Mouse (Mus musculus) testis, adult 2 months (tissue): ENCODE data around the gene Larp4. TPM values are rescaled to one million over a fixed set of nuclear protein-coding genes. Genes with fewer than 3 reads are reported as not detected.

Experiments used
- H3K27ac ChIP-seq: fragments of 200-500 bp; 2 replicates; pipeline ENCODE4 v1.5.1; 2012; ENCODE audit warnings: low read depth, low read length; ENCODE audit not compliant: control insufficient read depth, insufficient read depth
- H3K27me3 ChIP-seq: fragments of 200-500 bp; 2 replicates; pipeline ENCODE4 v1.6.1; 2012; ENCODE audit warnings: mild to moderate bottlenecking, low read length, moderate library complexity; ENCODE audit not compliant: control insufficient read depth, insufficient read depth
- H3K36me3 ChIP-seq: fragments of 200-500 bp; 2 replicates; pipeline ENCODE4 v1.6.1; 2012; ENCODE audit warnings: mild to moderate bottlenecking, low read length; ENCODE audit not compliant: control insufficient read depth, insufficient read depth
- H3K4me1 ChIP-seq: fragments of 200-500 bp; 2 replicates; pipeline ENCODE4 v1.6.1; 2012; ENCODE audit warnings: low read length; ENCODE audit not compliant: control insufficient read depth, insufficient read depth
- H3K4me3 ChIP-seq: fragments of 200-500 bp; 2 replicates; pipeline ENCODE4 v1.5.1; 2012; ENCODE audit warnings: low read depth, mild to moderate bottlenecking, low read length, moderate library complexity, mixed read lengths; ENCODE audit not compliant: control insufficient read depth
- CTCF ChIP-seq: fragments of 200-500 bp; IDR thresholded peaks from 2 replicates; pipeline ENCODE4 v1.5.1; 2012; ENCODE audit warnings: low read depth, mild to moderate bottlenecking, inconsistent platforms, low read length, moderate library complexity; ENCODE audit not compliant: control insufficient read depth, insufficient read depth, insufficient replicate concordance
- POLR2A ChIP-seq: fragments of 200-500 bp; IDR thresholded peaks from 2 replicates; pipeline ENCODE4 v1.6.1; 2012; ENCODE audit warnings: low read depth, mild to moderate bottlenecking, inconsistent platforms, low read length, moderate library complexity; ENCODE audit not compliant: control insufficient read depth
- polyA plus RNA-seq: library from polyadenylated mRNA; depleted of rRNA; stranded (reverse); fragments of >200 nt; gene quantifications from 2 replicates; pipeline ENCODE4 v1.2.3, GENCODE M21; 2012

The Larp4 gene
- polyA plus RNA-seq, 1 experiment, result 37.9 TPM

DNA sequence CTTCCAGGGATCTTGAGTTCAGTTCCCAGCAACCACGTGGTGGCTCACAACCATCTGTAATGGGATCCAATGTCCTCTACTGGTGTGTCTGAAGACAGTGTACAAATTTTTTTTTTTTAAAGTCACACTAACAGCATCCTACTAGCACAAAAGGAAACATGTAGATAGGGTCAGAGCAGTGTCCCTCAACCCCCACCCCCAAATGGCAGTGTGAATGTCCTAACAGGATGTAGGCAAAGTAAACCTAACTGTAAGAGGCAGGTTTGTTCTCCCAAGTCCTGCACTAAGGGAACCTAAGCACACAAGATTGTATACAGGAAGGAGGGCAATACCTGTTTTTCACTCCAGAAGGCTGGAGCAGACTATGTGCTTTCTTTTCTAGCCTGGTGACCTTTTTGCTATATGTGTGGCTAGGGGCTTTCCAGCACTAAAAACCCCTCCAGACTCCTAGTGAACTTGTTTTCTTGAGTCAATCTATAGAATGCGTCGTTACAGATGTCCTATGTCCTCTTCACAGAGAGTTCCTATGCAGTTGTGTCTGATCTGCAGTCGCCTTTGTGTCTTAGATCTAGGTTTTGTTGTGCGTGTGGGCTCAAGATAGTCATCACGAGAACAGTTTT is 48.5 kb downstream of the Larp4 start:
- H3K4me3 ChIP-seq, result no peak overlapping the region
- H3K36me3 ChIP-seq, result no peaks in the 10 kb centered on the region
- no peaks in the 10 kb centered on the region for H3K4me1 ChIP-seq
- TF ChIP-seq POLR2A, result no peak
- no peak for TF ChIP-seq CTCF
- H3K27me3 ChIP-seq, result no peaks in the 10 kb centered on the region
- H3K27ac ChIP-seq, result peak overlapping the region; percentile 12; the same call in 1 of the 2 replicates

DNA sequence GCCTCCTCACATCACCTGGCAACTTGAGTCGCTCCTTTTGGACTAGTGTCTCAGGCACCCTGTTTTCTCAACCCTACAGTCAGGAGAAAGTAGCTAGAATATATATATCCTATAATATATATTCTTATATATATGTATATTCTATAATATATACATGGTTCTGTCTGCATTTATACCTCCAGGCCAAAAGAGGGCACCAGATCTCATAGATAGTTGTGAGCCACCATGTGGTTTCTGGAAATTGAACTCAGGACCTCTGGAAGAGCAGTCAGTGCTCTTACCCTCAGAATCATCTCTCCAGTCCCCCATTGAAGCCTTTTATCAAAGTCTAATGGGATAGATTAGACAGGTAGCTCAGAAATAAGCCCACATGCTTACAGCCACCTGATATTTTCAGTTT is 51.3 kb downstream of the Larp4 start:
- TF ChIP-seq CTCF, result no peak
- TF ChIP-seq POLR2A, result no peak
- no peak overlapping the region for H3K4me3 ChIP-seq
- H3K36me3 ChIP-seq, result no peaks in the 10 kb centered on the region
- no peaks in the 10 kb centered on the region for H3K4me1 ChIP-seq
- H3K27ac ChIP-seq, result no peak overlapping the region
- H3K27me3 ChIP-seq, result no peaks in the 10 kb centered on the region

DNA sequence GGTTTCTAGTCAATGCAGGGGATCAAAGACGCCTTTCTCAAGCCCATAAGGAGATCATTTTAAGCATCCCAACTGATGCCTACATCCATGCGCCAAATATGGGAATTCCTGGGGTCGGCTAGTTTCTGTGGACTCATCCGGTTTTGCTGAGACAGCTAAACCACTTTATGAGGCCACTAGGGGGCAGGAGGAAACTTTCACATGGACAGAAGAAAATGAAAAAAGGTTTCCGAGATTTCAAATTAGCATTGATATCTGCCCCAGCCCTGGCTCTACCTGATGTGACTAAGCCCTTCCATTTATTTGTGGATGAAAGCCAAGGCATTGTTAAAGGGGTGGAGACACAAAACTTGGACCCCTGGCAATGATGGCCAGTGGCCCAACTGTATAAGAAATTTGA is 53.1 kb downstream of the Larp4 start:
- no peaks in the 10 kb centered on the region for H3K4me1 ChIP-seq
- no peak overlapping the region for H3K4me3 ChIP-seq
- no peaks in the 10 kb centered on the region for H3K27me3 ChIP-seq
- no peaks in the 10 kb centered on the region for H3K36me3 ChIP-seq
- H3K27ac ChIP-seq, result no peak overlapping the region
- TF ChIP-seq CTCF (no peak), POLR2A (no peak)

DNA sequence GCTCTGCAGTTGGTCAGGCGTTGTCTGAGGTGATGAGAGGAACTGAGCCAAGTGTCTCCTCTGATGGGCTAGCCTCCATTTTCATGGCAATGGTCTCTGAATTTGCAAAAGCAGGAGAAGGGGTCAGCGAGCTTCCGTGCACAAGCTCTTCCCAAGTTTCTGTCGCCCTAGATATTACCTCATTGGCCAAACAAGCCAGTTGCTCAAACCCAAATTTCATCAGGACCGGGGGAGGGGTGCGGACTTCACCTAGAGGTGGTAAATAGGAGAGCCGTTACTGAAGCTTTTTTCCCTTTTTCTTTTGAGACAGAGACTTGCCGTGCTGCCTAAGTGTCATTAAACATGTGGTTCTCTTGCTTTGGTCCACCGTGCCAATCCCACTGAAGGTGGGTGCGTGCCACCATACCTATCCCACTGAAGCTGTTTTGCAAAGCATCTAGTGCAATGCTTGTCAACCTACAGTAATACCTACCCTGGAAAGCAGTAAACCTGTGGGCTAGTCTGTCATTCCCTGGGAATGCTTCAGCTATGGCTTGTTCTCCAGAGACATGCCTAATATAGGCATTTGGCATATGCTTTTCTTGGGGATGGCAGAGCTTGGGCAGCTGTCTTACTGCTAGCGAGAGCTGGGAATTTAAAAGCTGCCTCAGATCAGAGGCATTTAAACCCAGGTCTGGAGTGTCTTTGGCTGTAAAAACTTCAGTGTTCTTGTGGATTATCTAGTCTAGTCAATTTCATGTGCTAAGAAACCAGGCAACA is 55.4 kb downstream of the Larp4 start:
- Histone ChIP-seq H3K4me3 (no peak overlapping the region), H3K36me3 (no peaks in the 10 kb centered on the region), H3K27ac (no peak overlapping the region), H3K4me1 (no peaks in the 10 kb centered on the region), H3K27me3 (no peaks in the 10 kb centered on the region)
- TF ChIP-seq CTCF, result no peak
- TF ChIP-seq POLR2A, result no peak

DNA sequence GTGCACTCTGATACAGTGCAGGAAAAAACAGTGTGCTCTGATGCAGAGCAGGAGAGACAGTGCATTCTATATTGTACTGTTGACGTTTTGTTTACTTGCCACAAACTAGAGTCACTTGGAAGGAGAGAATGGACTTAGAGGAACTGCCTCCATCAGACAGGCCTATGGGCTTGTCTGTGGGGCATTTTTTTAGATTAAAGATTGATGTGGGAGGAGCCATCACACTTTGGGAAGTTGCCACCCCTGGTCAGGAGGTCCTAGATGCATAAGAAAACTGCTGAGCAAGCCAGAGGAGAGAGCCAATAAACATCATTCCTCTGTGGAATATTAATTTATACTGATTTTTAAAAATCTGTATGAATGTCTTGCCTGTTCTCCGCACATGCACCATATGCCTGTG is 58.3 kb downstream of the Larp4 start:
- H3K4me1 ChIP-seq, result no peaks in the 10 kb centered on the region
- H3K36me3 ChIP-seq, result no peaks in the 10 kb centered on the region
- no peaks in the 10 kb centered on the region for H3K27me3 ChIP-seq
- H3K27ac ChIP-seq, result no peak overlapping the region
- H3K4me3 ChIP-seq, result no peak overlapping the region
- TF ChIP-seq POLR2A, result no peak
- TF ChIP-seq CTCF, result no peak

DNA sequence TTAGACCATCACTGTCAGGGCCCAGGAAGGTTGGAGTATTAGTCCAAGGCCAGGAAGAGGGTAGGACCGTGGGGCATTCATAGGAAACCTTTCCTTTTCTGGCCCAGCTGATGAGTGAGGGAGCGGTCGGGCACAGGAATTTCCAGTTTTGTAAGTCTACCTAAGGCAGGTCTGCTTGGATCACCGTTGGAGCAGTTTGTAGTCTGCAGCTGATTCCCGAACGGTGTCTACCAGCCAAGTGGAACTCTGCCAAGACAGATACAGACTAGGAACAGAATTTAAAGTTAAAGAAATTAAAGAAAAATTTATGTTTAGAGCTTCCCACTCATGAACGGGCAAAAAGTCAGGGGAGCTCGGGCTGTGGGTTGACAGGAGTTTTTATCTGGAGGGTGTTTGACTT is 59.6 kb downstream of the Larp4 start:
- TF ChIP-seq CTCF (no peak), POLR2A (no peak)
- H3K27me3 ChIP-seq, result no peaks in the 10 kb centered on the region
- no peaks in the 10 kb centered on the region for H3K36me3 ChIP-seq
- no peak overlapping the region for H3K4me3 ChIP-seq
- H3K27ac ChIP-seq, result no peak overlapping the region
- no peaks in the 10 kb centered on the region for H3K4me1 ChIP-seq

DNA sequence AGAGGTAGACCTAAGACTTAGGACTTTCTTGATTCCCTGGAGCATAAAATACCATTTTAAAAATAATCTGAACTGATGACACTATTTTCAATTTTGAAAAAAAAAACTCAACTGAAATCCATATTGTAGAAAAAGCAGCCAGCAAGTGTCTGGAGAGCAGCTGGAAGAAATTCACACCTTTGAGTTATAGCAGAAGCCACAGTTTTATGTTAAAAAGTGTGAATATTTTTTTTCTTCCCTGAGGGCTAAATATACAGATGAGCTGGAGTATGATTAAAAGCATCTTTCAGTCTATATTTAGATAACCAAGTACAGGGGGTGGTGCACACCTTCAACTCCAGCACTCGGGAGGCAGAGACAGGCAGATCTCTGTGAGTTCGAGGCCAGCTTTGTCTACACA is 60.0 kb downstream of the Larp4 start:
- Histone ChIP-seq H3K27ac (no peak overlapping the region), H3K36me3 (no peaks in the 10 kb centered on the region), H3K27me3 (no peaks in the 10 kb centered on the region), H3K4me3 (no peak overlapping the region), H3K4me1 (no peaks in the 10 kb centered on the region)
- TF ChIP-seq CTCF, result no peak
- TF ChIP-seq POLR2A, result no peak
